Mouse (Mus musculus) heart, postnatal 4 days (tissue): ENCODE results near the gene Irf3. TPM values are rescaled to one million over a fixed set of nuclear protein-coding genes. Genes with fewer than 3 reads are reported as not detected.
A peak's percentile ranks its signal among the peaks of the same experiment; 100 is the strongest.
"Not testable (repeated sequence)": the region's sequence is repeated elsewhere in the genome, so short reads cannot be mapped to it uniquely, and the experiment has no call there.

Experiments
- DNase-seq: peaks from one replicate; pipeline ENCODE4 v3.0.0; 2021
- total RNA-seq, 2 experiments: library from RNA; stranded (reverse); gene quantifications; 2 replicates each; pipeline ENCODE4 v1.2.3; 2021

Irf3 gene
- total RNA-seq, 2 experiments from 2014 or later: 42.0 to 43.0 TPM

DNA sequence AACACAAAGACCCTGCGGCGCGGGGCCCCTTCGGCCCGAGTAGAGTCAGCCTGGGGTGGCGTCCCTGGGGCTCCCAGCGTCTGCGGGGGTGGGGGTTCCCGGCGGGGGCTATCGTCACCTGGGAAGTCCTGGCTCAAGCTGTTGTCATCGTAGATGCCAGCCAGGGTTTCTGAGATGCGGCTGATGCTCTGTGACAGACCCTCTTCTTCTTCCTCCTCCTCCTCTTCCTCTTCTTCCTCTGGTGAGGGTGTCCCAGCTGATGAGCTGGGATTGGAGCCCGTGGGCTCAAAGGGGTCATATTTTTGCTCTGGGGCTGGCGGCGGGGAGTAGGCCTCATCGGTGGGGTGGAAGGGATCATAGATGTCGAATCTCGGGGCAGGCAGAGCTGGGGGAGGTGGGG lies 11.0 kb downstream of the Irf3 start:
- DNase-seq: no peak

DNA sequence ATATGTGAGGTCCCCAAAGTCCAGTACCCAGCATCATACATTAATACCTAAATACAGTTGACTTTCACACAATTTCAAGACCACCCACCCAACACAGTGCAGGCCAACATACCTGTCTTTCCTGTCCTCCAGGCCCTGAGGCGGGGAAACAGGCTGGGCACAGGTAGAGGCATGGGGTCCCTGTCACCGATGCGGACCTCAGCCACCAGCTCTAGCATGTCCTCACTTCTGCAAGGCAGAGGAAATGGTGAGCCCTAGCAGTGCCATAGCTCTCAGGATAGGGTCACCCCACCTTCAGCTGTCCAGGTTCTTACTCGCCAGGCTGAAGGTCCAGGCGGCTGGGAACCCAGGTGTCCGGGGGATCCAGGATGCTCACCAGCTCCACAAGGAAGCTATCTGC lies 14.6 kb downstream of the Irf3 start:
- DNase-seq: no peak

DNA sequence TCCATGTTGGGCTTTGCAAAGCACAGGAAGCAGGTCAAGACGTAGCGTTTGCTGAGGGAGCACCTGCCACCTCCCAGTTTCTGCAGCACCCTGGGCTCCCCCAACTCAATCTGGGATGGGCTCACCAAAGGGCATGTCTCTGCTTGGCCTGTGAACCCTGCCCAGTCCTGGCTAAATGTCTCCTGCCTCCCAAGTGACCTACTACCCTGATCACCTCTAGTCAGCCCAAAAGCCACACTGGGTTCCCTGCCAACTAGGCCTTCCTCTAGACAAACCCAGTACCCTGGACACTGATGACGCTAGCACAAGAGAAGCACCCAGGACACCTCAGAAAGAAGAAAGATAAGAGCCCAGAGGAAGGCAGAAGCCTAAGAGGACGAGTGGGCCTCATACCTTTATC lies 15.4 kb downstream of the Irf3 start:
- DNase-seq: no peak

DNA sequence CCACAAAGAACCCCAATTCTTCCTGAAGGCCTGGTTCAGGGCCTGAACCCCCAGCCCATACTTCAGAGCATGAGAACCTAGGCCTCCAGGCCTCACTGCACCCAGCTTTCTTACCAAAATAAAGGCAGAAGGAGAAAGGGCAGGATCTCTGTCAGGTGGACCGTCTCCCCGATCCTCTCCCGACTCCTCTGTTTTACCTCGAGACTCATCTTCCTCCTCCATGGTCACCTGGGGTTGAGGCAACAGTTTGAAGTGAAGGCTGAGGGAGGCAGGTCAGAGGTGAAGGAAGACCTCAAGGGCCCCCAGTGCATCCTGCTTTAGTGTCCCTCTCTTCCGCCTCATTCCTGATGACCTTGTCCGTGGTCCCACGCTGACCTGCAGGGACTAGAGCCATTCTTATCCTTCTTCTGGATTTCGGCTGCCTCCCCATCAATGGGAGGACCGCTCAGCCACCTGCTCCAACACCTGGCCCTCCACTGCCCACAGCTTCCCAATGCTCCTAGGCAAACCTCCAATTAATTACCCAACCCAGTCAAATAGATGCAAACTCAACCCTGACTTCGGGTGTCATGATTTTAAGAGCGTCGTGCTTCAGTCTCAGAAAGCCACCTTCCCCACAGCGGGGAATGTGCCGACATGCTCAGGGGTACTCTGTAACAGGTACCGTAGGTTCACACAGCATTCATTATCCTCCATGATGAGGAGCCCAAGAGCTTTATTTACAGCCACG lies 16.1 kb downstream of the Irf3 start:
- DNase-seq: no peak

DNA sequence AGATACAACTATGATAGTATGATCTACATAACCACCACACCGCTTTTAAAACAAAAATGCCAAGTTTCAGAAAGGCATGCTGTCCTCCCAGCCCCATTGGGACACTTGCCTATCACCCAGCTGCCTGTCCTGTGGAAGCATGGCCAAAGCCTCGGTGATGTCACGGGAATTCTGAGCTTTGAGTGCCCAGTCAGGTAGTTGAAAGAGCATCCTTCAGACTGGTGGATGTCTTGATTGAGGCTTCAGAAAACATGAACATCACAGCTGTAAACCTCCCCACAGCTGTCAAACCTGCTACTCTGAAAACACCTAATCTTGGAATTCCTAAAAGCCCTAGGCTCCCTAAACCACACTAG lies 16.6 kb downstream of the Irf3 start:
- DNase-seq: no peak

DNA sequence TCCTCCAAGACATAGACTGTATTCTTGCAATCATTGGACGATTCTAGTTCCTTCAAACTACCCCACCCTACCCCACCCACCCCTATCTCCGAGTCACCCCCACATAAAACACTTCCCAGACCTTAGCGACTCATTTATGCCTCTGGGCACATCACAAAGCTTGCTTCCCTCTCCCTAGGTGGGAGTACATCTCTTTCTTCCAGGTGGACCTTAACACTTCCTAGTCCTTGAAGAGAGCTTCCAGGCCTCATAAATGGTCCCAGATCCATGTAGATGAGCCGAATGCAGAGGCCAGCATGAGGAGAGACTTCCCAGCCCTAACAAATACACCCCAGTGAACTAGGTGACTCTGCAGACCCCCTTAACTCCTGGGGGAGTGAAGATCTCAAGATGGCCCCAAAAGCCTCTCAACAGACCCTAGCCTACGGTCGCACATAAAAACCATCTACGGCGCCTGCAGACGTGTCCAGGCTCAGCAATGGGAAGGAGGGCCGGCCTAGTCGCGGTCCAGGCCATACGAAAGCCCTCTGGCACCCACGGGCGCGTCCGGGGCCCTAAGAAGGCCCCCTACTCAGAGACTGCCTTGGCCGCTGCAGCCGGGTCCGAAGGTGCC lies 18.0 kb downstream of the Irf3 start:
- no peak for DNase-seq

DNA sequence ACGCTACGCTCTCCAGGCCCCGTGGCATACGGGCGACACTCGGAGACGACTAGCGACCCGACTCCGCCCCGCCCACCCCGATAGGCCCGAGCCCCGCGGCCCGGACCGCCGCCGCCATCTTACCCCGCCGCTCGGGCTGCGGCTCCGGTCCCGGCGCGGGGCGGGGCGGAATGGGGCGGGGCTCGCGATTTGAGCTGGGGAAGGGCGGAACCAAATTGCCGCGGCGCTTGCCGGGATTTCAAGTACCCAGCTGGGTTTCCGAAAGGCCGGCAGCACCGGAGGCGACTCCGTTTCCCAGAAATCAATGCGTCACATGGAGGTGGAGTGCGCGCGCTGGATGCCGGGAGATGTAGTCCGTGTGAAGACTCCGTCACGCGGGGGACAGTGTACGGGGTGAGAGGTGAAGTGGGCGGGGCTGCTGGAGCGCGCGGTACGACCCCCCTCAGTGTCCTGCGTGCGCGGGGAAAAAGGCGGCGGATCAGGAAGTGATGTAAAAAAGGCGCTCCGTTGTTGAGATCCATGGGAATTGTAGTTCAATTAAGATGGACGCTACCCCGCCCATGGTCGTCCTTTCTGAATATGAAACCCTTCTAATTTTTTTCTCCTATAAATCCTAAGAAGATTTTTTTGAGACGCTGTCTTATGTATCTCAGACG lies 18.6 kb downstream of the Irf3 start, which contains the start of gene Scaf1:
TSS of gene Scaf1 (minus strand) at position 407 of the 656 bp plus-strand sequence.
- peak; percentile 99 for DNase-seq

DNA sequence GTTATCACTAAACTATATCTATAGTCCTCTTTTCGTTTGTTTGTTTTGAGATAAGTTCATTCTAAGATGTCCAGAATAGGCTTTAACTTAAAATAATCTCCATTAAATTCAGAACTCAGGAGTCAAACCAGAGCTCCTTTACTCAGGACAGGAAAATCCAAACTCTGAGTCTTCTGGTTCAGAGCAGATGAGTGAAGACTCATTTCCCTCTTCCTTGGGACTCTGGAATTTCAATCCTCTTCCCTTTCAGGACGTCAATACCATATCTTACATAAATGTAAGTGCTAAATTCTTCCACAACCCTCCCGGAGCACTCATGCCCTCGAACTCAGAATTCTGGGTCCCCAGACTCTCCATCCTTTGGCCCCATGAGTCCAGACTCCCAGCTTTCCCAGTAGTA lies 19.3 kb downstream of the Irf3 start:
- DNase-seq: no peak

DNA sequence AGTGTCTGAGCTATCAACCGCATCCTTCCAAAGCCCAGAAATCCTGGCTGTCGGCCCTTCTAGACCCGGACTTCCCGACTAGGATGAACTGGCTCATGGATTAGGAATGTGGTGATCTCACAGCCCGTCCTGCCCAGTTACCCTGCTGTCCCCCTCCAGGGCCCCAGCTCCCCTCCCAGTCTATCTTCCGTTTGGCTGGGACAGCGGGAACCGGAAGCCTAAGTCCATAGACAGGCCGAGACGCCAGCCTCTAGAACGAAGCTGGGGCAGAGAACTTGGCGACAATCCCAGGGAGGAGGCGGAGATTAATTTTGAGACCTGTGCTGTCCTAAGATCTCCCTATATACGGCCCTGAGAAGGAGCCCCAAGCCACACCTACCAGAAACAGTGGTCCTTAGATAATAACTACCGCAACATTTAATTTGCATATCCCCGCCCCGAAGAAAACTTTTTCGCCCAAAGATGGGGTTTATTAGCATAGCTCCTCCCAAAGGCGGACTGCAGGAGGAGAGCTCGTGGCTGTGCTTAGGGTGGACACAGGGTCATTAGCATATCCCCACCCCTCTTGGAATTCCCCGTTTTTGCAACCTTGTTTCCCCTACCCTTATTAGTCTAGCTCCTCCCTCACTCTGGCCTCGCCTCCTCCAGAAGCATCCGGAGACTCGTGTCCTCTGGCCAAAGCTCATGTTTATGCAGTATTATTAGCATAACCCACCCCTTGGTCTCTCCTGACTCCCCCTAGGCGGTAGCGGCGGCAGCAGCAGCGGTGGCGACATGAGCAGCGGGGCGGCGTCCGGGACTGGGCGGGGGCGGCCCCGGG lies 20.0 kb downstream of the Irf3 start, which contains the start of gene Rras:
TSS of gene Rras (plus strand) at position 720 of the 820 bp plus-strand sequence.
- peak; percentile 95 for DNase-seq

DNA sequence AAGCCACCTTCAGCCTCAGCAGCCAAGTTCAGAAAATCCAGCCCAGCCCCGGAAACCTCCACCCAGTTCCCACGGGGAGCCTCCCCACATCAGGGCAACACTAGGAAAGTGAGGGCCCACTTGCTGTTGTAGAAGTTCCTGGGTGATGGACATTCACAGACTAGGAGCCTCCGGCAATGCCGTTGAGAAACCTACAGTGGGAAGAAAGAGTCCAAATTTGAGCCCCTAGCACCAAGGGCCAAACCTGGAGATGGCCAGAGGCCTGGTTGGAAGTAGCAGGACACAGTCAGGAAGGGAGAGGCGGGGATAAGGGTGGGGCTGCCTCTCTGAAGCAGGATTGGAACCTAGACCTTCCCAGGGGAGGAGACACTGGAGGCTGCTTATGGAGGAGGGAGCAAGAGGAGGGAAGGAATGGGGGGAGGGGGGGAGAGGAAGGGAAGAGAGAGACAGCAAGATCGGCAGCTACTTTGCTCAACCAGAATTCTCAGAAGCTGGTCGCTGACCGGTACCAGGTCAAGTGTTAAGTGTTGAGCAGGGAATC lies 21.7 kb downstream of the Irf3 start:
- DNase-seq: peak; percentile 71

DNA sequence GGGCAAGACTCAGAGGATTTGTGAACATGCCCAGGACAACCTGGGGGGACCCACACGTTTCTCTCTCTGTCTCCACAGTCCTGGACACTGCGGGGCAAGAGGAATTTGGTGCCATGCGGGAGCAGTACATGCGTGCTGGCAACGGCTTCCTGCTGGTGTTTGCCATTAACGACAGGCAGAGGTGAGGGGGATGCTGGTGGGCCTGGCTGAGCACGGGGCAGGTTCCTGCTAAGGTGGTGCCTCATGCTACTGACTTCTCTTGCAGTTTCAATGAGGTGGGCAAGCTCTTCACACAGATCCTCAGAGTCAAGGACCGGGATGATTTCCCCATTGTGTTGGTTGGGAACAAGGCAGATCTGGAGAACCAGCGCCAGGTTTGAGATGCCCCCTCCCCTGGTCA lies 22.8 kb downstream of the Irf3 start:
- DNase-seq: no peak

DNA sequence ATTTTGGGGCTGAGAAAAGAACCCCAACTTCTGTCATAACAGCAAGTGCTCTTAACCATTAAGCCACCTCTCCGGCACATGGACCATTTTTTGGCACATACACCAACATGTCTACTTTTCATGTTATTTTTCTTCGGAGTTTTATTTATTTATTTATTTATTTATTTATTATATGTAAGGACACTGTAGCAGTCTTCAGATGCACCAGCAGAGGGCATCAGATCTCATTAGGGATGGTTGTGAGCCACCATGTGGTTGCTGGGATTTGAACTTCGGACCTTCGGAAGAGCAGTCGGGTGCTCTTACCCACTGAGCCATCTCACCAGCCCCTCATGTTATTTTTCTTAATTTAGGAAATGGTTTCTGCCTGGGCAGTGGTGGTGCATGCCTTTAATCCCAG lies 26.3 kb downstream of the Irf3 start:
- DNase-seq: not testable (repeated sequence)

DNA sequence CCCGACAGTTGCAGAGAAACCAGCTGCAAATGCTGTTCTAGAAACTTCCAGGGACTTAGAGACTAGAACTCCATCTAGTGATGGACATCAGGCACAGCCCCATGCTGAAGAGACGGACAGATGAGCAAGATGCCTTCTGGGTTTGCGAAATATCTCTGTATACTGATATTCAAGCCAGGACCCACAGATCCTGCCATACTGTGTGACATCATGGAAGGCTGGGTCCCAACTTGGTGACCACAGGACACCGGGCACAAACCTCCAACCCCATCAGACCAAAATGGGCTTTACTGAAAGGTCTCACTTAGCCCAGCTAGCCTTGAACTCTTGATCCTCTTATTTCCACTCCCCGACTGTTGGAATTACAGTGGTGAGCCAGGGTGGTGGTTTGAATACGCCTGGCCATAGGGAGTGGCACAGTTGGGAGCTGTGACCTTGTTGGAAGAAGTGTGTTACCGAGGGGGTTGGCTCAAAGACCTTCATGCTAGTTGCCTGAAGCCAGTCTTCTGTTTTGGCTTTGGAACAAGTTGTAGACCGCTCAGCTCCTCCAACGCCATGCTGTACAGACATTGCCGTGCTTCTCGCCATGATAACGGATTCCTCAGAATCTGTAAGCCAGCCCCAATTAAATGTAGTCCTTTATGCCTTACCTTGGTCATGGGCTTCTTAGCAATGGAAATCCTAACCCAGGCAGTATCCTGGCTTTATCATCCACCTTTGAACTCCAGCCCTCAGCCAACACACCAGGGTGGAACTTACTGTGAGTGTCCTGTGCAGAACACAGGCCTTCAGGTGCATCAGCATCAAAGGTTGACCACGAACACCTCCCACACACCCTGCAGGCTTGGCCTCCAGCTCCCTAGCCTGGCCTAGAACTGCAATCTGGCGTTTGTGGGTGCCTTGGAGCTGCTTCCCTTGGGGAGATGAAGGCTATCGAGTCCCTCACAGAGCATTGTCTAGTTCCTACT lies 27.1 kb downstream of the Irf3 start:
- DNase-seq: no peak

DNA sequence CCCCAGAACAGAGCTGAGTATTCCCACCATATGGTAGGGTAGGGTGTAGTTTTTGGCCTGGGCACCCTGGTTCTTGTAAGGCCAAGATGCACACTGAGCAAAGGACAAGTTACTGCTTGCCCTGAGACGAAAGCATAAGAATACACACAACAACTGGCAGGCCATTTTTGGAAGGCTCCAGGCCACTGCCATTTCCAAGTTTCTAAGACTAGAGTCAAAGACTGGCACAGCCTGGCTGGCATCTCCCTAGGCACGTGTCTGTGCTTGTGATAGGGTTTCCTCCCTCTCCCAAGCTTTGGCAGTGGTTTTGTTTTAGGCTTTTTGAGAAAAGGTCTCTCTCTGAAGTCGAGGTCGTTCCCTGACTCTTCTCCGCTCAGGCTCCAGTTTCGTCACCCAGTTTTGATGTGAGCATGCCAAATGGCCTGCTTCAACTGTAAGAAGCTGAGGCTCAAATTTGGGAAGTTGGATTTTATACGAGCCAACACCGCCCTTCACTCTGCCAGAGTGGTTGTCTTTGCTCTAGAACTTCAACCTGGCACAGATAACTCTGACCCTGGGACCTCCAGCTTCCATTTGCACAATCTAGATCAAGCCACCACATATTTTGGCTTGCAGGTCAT lies 28.3 kb downstream of the Irf3 start:
- DNase-seq: no peak

DNA sequence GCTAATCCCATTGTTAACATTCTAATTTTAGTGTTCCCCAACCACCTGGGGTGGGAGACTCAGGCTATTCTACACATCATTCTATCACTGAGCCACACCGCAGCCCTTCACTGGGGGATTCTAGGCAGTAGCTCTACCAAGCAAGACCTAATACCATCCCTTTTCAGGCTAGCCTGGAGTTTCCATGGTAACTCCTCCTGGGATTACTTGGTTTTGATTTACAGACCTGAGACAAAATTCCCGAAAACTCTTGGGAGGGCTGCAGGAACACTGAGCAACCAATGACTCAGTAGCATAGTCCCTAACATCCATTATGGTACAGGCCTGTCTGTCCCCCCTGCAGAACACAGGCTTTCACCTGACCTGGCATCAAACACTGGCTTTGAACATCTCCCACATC lies 28.8 kb downstream of the Irf3 start:
- no peak for DNase-seq

DNA sequence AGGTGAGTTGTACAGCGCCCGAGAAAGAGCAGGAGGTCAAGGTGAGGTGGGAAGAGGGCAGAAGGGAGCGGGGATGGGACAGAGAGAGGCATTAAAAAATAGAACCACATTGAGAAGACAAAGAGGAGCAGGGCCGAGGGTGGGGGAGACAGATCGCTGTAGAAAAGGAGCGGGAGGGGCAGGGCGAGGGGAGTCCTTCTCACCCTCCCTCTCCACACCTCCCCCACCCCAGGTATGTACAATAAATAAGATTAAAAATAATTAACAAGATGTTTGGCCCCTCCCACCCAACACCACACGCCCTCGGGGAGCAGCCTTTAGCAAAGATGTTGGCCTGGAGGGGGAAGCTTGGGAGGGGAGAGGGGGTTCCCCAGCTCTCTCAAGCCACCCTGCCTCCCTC lies 30.3 kb downstream of the Irf3 start:
- DNase-seq: no peak

DNA sequence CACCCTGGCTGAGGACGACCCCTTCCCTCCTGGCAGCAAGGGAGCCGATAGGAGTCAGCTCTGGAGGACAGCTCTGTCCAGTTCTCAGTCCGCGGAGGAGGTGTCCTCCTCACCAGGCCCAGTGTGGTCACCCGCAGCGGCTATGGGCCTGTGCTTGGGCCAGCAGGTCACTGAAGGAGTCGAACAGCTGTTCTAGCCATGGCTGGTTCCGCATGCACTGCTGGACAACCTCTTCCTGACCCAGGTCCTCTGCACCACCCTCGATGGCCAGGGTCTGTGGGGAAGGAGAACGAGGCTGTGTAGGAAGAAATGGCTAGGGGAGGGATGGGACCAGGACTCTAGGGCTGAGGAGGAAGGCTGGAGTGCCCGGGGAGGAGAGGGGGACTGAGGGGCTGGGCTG lies 30.9 kb downstream of the Irf3 start:
- DNase-seq: no peak

DNA sequence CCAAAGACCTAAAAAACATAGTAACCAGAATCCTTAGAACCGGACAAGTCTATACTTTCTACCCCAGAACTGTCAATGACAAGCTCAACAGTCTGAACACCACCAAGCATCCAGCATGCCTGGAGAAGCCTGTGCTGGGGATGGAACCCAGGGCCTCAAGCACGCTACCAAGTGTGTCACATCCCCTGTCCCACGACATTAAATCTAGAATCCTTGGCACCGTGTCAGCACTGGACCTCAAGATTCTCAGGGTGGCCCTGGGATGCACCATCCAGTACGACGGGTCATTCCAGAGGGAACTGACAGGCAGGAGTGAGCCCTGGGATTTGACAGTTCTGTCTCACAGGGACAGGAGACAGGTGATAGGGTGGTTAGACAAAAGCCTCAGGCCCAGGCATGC lies 32.5 kb downstream of the Irf3 start:
- no peak for DNase-seq

DNA sequence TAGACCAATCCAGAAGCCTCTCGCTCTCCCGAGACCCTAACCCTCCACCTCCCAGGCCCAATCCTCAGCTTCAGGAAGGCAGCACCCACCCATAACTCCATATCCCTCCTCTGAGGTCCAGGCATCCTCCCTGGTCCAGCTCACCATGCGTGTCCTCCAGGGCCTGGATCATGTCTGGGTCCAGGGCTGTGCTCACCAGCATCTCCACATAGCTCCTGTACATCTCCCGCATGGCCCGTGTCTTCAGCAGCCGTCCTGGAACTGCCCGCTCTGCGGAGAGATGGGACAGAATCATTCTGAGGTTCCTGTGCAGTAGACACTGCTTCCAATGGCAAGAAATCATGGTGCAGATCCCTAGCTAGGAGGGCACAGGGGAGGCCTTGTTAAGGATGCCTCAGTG lies 33.4 kb downstream of the Irf3 start:
- no peak for DNase-seq

DNA sequence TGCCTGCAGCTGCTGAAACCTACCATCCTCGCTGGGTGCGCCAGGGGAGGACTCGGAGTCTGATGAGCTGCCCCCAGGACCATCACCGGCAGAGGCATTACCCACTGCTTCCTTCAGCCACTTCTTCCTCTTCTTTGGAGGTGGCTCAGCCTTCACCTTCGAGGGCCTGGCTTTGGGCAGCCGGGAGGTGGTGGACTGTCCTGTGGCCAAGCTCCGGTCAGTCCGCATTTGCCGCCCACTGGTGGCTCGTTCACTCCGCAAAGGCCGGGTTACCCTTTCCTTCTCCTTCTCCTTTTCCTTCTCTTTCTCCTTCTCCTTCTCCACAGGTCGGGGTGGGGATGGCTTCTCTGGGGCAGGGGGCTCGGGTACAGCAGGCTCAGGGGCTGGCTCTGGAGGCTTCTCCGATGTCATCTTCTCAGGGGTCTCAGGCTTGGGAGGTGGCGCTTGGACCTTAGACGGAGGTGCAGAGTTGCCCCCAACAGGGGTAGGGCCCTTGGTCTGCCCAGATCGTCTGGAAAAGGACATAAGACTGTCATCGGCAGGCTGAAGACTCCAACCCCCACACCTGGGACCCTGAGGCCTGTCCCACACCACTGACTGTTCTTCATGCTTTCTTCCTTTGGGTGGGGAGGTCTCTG lies 36.4 kb downstream of the Irf3 start:
- no peak for DNase-seq

DNA sequence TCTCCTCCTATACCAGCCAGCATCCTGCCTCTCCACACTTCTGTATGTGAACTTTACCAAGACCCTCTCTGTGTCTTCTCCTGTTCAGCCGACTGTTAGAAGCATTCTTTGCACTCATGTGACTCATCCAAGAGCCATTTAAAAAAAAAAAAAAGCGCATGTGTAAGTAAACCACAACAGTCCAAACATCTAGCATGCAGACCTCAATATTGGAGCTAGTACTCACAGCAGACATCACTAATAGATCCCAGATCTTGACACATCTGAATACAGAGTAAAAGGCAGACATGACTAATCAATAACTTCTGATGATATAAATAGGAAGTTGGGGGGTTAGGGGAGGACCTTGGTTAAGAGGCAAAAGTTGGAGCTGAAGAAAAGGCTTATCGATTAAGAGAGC lies 38.2 kb downstream of the Irf3 start:
- DNase-seq: no peak
